Mouse (Mus musculus): ENCODE measurements at regions not wholly inside any gene's neighbourhood (a gene's known extent, or its start where the extent isn't known, plus 50 kb on each side); places are given as distances from the start of the nearest gene placed in this dataset.

GRCm38 (mm10) chr16:72239631-72240030, 68.5 kb upstream of the Robo1 start:
- CTCF ChIA-PET, result interaction anchor here (1.0 kb wide), 1 partner anchor 22 kb away, joined by 3 read pairs; no protein-coding TSS in a partner anchor
- in situ Hi-C loops (cut with MboI; ENCODE audit: low pct_unique_long_range_greater_than_20kb), result no loop called here
- ATAC-seq (no peak), DNase-seq (ENCODE audit: low read depth, low spot score) (no peak)
- POLR2A ChIA-PET, result no interaction called here
- peaks cover 9% of the 10 kb centered on the region for H3K27me3 ChIP-seq
- TF ChIP-seq CTCF (IDR thresholded peaks at IDR 0.05), result no peak

GRCm38 (mm10) chr16:72256388-72256787, 51.7 kb upstream of the Robo1 start:
- CTCF ChIA-PET, result no interaction called here
- POLR2A ChIA-PET, result no interaction called here
- in situ Hi-C loops (cut with MboI; ENCODE audit: low pct_unique_long_range_greater_than_20kb), result no loop called here
- H3K27me3 ChIP-seq, result no peaks in the 10 kb centered on the region
- DNase-seq (ENCODE audit: low read depth, low spot score), result no peak
- no peak for TF ChIP-seq CTCF (IDR thresholded peaks at IDR 0.05)
- no peak for ATAC-seq

All from Patski (cell line).